Mouse (Mus musculus) lung, embryonic 16.5 days (tissue): ENCODE results near the gene Grk5. TPM values are rescaled to one million over a fixed set of nuclear protein-coding genes. Genes with fewer than 3 reads are reported as not detected.
A peak's percentile ranks its signal among the peaks of the same experiment; 100 is the strongest.

Source experiments
- ATAC-seq: fragments of 200-750 bp; cut with Nextera tagmentation; 2 replicates; pipeline ENCODE4 v1.8.0; 2017; ENCODE audit warnings: low read depth, mild to moderate bottlenecking, moderate library complexity
- H3K27ac ChIP-seq: fragments of 300-500 bp; sonication (generic); 2 replicates; pipeline ENCODE4 v1.5.1; 2014; ENCODE audit warnings: mild to moderate bottlenecking, control low read depth, low read length
- H3K27me3 ChIP-seq: fragments of 300-500 bp; sonication (generic); 2 replicates; pipeline ENCODE4 v1.6.1; 2014; ENCODE audit warnings: low read depth, low read length, mixed read lengths; ENCODE audit not compliant: control insufficient read depth, insufficient read depth
- H3K36me3 ChIP-seq: fragments of 300-500 bp; sonication (generic); 2 replicates; pipeline ENCODE4 v1.6.1; 2014; ENCODE audit warnings: low read length; ENCODE audit not compliant: control insufficient read depth, insufficient read depth
- H3K4me1 ChIP-seq: fragments of 300-500 bp; sonication (generic); replicated peaks from 2 replicates; pipeline ENCODE4 v1.6.1; 2014; ENCODE audit warnings: low read length, mixed read lengths; ENCODE audit not compliant: control insufficient read depth, insufficient read depth
- H3K4me2 ChIP-seq: fragments of 300-500 bp; sonication (generic); 2 replicates; pipeline ENCODE4 v1.6.1; 2014; ENCODE audit warnings: low read depth, low read length, control low read depth
- H3K4me3 ChIP-seq: fragments of 300-500 bp; sonication (generic); 2 replicates; pipeline ENCODE4 v1.5.1; 2014; ENCODE audit warnings: mild to moderate bottlenecking, low read length, control low read depth
- H3K9ac ChIP-seq: fragments of 300-500 bp; sonication (generic); 2 replicates; pipeline ENCODE4 v1.6.1; 2014; ENCODE audit warnings: low read length, control low read depth
- H3K9me3 ChIP-seq: fragments of 300-500 bp; sonication (generic); 2 replicates; pipeline ENCODE4 v1.6.1; 2016; ENCODE audit warnings: low read length; ENCODE audit not compliant: control insufficient read depth
- WGBS: fragments of 180-500 bp; shearing (Covaris S2); extraction: QIAGEN DNeasy Blood & Tissue Kit; methylation state at CpG from one replicate; pipeline ENCODE4 v1.1.7; 2014; 5-methylcytosine and 5-hydroxymethylcytosine counted together
- polyA plus RNA-seq: library from polyadenylated mRNA; unstranded; fragments of >200 nt; fragmentation: Nextera tagmentation; extraction: Ambion mirVana; gene quantifications from 2 replicates; pipeline ENCODE4 v1.2.1, GENCODE M21; 2015

Grk5 gene
- polyA plus RNA-seq, 1 experiment from 2014 or later: 4.9 TPM

DNA sequence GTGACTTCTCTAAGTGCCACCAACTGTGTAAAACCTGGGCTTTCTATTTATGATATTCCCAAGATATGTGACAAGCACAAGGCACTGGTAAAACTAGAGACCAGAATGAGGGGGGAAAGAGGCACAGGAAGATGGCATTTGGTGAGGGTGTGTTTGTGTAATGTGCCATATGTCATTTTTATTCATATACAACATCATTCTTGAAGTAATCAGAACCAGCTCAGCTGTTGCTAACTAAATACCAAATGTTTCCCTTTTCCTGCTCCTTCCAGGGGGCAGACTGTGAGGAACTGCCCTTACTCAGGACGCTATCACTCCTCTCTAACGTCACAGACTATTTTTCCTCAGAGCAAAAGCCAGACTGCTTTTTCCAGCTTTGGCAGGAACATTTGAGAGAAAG is 132.0 kb downstream of the Grk5 start:
- no peaks in the 10 kb centered on the region for H3K27me3 ChIP-seq
- H3K4me3 ChIP-seq: no peak overlapping the region
- H3K27ac ChIP-seq: peak overlapping the region; percentile 2; the same call in 1 of the 2 replicates
- H3K9me3 ChIP-seq: no peaks in the 10 kb centered on the region
- no peaks in the 10 kb centered on the region for H3K36me3 ChIP-seq
- ATAC-seq: 0 out of 2 replicates have a peak, but pooled peaks have one; percentile 51
- no peak overlapping the region for H3K4me2 ChIP-seq
- H3K4me1 ChIP-seq: peaks cover 3% of the 10 kb centered on the region
- no peak overlapping the region for H3K9ac ChIP-seq
- WGBS: 24% methylated on average over 2 of the region's 2 CpGs

DNA sequence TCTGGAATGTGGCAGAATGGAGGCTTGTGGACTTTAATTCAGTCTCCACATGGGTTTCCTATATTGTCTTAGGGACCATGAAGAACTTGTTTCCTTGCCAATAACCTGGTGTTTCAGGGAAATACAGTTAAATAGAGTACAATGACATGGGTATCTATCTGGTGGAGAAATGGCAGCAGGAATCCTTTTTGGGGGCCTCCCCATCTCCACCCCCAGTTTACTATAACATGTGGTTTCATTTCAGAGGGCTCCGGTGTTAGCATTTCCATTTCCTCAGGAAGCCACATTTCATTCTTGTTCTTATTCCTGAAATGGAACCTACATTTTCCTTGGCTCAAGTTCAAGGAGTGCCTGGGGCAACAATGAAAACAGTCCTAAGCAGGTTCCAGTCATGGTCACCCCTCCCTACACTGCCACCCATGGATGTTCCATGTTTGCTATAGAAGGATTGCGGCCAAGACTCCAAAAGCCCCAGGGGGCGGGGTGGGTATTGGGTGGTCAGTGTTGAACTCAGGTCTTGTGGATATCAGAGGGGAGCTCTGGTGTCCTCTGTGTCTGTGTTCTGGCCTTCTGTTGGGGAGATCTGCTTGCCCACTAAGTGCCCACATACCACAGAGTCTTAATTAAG is 132.5 kb downstream of the Grk5 start:
- Histone ChIP-seq H3K36me3 (no peaks in the 10 kb centered on the region), H3K27me3 (no peaks in the 10 kb centered on the region), H3K4me2 (no peak overlapping the region), H3K27ac (peak overlapping the region; percentile 2; the same call in 1 of the 2 replicates), H3K4me1 (peaks cover 3% of the 10 kb centered on the region), H3K9ac (no peak overlapping the region), H3K4me3 (no peak overlapping the region), H3K9me3 (no peaks in the 10 kb centered on the region)
- peak; percentile 43; the same call in 1 of the 2 replicates for ATAC-seq
- 79% methylated on average over 3 of the region's 3 CpGs for WGBS

DNA sequence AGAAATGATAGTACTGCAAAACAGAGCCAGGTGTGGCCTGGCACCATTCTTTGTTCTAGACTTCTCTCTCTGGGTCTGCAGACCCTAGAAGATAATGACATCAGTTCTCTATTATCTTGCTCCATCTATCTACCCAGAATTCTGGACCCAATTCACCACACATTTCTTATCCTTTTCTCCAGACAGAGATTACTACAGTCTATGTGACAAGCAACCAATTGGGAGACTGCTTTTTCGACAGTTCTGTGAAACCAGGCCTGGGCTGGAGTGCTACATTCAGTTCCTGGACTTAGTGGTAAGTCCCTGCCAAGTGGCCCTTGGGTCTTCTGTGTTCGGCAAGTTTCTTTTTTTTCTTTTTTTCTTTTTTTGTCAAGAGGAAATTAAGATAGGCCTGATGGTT is 142.0 kb downstream of the Grk5 start:
- Histone ChIP-seq H3K27me3 (no peaks in the 10 kb centered on the region), H3K4me1 (peaks cover 5% of the 10 kb centered on the region), H3K36me3 (no peaks in the 10 kb centered on the region), H3K4me3 (no peak overlapping the region), H3K4me2 (no peak overlapping the region), H3K9me3 (no peaks in the 10 kb centered on the region), H3K27ac (no peak overlapping the region), H3K9ac (no peak overlapping the region)
- ATAC-seq: no peak
- 52% methylated on average over 2 of the region's 2 CpGs for WGBS

DNA sequence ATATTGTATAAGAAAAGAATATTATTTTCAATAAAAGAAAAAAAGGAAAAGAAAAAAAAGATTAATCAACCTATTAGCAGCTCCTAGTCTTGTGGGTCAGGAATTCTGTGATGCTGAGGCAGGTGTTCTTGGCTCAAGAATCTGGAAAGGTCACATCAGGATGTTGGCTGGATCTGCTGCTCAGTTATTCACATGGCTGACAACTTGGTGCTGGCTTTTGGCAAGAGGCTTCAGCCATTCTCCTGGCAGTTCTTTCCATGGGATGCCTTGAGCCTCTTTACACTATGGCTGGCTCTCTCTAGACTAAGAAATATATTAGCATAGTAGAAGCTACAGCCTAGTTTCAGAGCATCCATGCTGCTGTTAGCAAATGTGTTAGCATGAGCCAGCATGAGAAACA is 149.6 kb downstream of the Grk5 start:
- H3K27me3 ChIP-seq: no peaks in the 10 kb centered on the region

DNA sequence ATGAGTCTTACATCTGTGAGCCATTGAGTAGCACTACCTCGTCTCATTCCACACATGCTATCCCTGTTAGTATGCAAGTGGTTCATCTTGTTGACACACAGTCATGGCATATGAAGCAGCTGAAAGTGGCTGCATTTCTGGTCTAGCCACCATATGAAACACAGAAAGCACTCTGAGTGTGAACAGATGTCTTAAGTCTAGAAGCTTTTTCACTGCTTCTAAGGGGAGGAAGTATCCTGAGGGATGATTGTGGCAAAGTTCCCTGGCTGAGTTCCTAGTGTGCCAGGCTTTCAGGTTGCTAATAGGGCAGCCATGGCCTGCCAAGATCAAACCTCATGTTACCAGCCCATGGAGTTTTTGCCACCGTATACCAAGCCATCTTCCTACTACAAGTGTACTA is 159.1 kb downstream of the Grk5 start:
- Histone ChIP-seq H3K9ac (no peak overlapping the region), H3K4me1 (no peaks in the 10 kb centered on the region), H3K27ac (no peak overlapping the region), H3K4me3 (no peak overlapping the region), H3K4me2 (no peak overlapping the region), H3K9me3 (no peaks in the 10 kb centered on the region), H3K27me3 (no peaks in the 10 kb centered on the region), H3K36me3 (no peaks in the 10 kb centered on the region; the same call in 1 of the 2 replicates)
- WGBS: 73% methylated on average over 2 of the region's 2 CpGs
- no peak for ATAC-seq

More for the DNA sequence above, 149.6 kb downstream of the Grk5 start:
- H3K4me2 ChIP-seq: no peak overlapping the region
- no peak overlapping the region for H3K9ac ChIP-seq
- peaks cover 3% of the 10 kb centered on the region; the same call in 1 of the 2 replicates for H3K36me3 ChIP-seq
- no peak overlapping the region for H3K27ac ChIP-seq
- no peaks in the 10 kb centered on the region for H3K9me3 ChIP-seq
- ATAC-seq: no peak
- no peak overlapping the region for H3K4me3 ChIP-seq
- no peaks in the 10 kb centered on the region for H3K4me1 ChIP-seq

DNA sequence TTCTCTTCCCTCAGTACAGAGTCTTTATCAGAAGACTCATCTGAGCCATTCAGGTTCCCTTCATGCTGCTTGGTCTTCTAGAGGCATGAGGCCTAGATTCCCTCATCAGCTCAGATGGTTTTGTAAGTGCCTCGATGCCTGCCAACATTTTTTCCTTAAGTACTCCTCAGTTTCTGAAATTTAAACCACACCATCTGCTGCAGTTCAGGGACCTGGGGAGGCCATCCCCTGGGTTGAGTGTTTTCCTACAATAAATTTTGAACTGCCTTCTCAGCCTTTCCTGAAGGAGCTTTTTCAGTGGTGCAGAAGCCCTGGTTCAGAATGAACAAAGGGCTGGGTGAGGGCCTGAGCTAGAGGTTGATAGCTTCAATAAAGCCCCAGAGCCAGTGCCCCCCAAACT is 159.9 kb downstream of the Grk5 start:
- Histone ChIP-seq H3K27ac (no peak overlapping the region), H3K9ac (no peak overlapping the region), H3K9me3 (peaks cover 6% of the 10 kb centered on the region; the same call in 1 of the 2 replicates), H3K36me3 (peaks cover 2% of the 10 kb centered on the region; the same call in 1 of the 2 replicates), H3K4me3 (no peak overlapping the region), H3K4me1 (no peaks in the 10 kb centered on the region), H3K4me2 (no peak overlapping the region), H3K27me3 (no peaks in the 10 kb centered on the region)
- no peak for ATAC-seq
- WGBS: 71% methylated on average over 1 of the region's 1 CpGs

DNA sequence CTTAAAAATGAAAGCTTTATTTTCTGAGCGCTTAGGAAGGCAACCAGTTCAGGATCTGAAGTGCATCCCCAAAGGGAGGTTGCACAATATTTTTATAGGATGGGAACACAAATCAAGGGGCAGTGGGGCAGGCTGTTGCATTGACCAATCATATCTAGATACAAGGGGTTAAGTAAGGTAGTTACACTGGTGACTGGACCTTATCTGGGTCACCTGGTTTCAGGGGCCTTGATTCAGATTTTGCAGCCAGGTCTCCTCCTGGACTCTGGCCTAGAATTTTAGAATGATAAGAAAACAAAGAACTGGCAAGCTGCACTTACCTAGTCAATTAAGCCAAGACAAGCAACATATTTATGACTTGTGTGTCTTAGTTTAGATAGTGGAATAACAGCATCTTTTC is 161.6 kb downstream of the Grk5 start:
- Histone ChIP-seq H3K27me3 (no peaks in the 10 kb centered on the region), H3K27ac (no peak overlapping the region), H3K4me2 (no peak overlapping the region), H3K4me1 (no peaks in the 10 kb centered on the region), H3K9me3 (peaks cover 7% of the 10 kb centered on the region; the same call in 1 of the 2 replicates), H3K4me3 (no peak overlapping the region), H3K36me3 (peaks cover 2% of the 10 kb centered on the region; the same call in 1 of the 2 replicates), H3K9ac (no peak overlapping the region)
- 98% methylated on average over 1 of the region's 1 CpGs for WGBS
- no peak for ATAC-seq

DNA sequence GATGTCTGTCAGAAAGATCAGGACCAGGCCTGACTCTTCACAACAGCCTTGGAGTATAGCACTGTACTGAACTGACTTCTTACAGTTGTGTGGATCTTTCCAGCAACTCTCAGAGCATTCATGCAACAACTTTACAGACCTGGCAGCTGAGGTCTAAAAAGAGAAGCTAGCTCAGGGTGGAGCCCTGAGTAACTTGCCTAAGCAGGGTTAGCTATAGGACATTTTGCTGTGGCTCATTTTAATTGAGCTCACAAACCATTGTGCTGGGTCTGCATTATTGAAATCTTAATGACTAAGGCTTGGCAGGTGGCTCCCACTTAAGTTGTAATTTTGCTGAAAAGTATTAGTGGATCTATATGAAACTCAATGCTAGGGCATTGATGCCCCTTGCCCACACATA is 162.5 kb downstream of the Grk5 start:
- Histone ChIP-seq H3K36me3 (peaks cover 2% of the 10 kb centered on the region; the same call in 1 of the 2 replicates), H3K4me1 (peaks cover 2% of the 10 kb centered on the region), H3K4me3 (no peak overlapping the region), H3K27me3 (no peaks in the 10 kb centered on the region), H3K9me3 (peaks cover 7% of the 10 kb centered on the region; the same call in 1 of the 2 replicates), H3K27ac (no peak overlapping the region), H3K4me2 (no peak overlapping the region), H3K9ac (no peak overlapping the region)
- no peak for ATAC-seq

DNA sequence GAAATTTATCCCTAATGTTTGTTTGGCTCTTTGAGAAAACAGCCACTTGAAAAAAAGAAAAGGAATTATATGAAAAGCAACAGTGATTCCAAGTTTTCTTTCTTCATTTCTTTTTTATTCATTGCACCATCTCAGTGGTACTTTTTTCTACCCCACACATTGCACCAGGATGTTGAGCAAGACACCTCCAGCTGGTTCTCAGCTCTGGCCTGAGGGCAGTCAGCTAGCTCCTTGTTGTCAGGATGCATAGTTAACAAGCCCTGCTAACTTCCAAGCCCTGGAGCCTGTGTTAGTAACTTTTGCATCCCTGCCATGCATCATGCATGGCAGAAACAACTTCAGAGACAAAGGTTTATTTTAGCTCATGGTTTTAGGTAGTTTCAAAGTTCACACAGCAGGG is 163.2 kb downstream of the Grk5 start:
- Histone ChIP-seq H3K4me3 (no peak overlapping the region), H3K36me3 (peaks cover 2% of the 10 kb centered on the region; the same call in 1 of the 2 replicates), H3K27me3 (no peaks in the 10 kb centered on the region), H3K9ac (no peak overlapping the region), H3K27ac (no peak overlapping the region), H3K4me2 (no peak overlapping the region), H3K9me3 (peaks cover 7% of the 10 kb centered on the region; the same call in 1 of the 2 replicates), H3K4me1 (peaks cover 8% of the 10 kb centered on the region)
- no peak for ATAC-seq
